Mouse (Mus musculus): ENCODE data around the gene Ccdc162.

DNA sequence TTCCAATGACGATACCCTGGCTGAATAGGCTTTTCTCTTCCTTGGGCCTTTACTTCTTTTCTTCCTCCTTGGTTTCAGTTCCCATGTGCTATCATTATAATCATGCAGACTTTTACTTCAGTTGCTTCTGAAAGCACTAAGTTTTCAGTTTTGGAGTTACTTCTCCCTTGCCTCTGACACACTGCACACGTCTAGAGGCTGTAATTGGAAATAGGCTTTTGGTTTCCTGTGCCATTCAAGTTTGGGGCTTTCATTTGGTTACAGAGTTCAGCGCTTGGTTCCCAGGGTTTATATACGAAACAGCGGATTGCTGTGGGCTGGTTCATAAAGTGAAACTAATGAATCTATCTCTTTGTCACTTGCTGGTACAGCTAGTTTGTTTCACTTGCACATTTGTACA is 186.5 kb downstream of the Ccdc162 start:
- TF ChIP-seq TAL1 (conservative IDR thresholded peaks at IDR 0.05; ENCODE audit: low read depth, low read length) (no peak), CTCF (IDR thresholded peaks at IDR 0.05; ENCODE audit: low read depth, low read length) (no peak), GATA1 (IDR thresholded peaks at IDR 0.05; ENCODE audit: borderline replicate concordance, low read length) (no peak)
